Mouse (Mus musculus) v-Abl transformed pro-B cells (cell line): ENCODE data around the gene Mrvi1.
"Not testable (repeated sequence)": the region's sequence is repeated elsewhere in the genome, so short reads cannot be mapped to it uniquely, and the experiment has no call there.

Experiments
- in situ Hi-C, 2 experiments: fragments of 400-800 bp; cut with MboI; formaldehyde crosslinking; loops; one replicate each; pipeline ENCODE4 v1.15.1; 2025; ENCODE audit not compliant: unreplicated experiment in 2 of 2

Gene Mrvi1

GRCm38 (mm10) chr7:110895772-110896171, 86.5 kb downstream of the Mrvi1 start:
- in situ Hi-C loops, result not testable (repeated sequence)

GRCm38 (mm10) chr7:110894673-110895072, 87.6 kb downstream of the Mrvi1 start:
- in situ Hi-C loops, result no loop called here

GRCm38 (mm10) chr7:110893943-110894610, 88.2 kb downstream of the Mrvi1 start:
- in situ Hi-C loops, result no loop called here

GRCm38 (mm10) chr7:110891501-110891986, 90.7 kb downstream of the Mrvi1 start:
- in situ Hi-C loops, result no loop called here

GRCm38 (mm10) chr7:110881746-110882333, 100.4 kb downstream of the Mrvi1 start:
- in situ Hi-C loops, result no loop called here

GRCm38 (mm10) chr7:110878028-110878427, 104.2 kb downstream of the Mrvi1 start:
- in situ Hi-C loops, result no loop called here

- in situ Hi-C loops, result no loop called here
These were observed 105.3 kb downstream of the Mrvi1 start for GRCm38 (mm10) chr7:110876965-110877364.

- in situ Hi-C loops, result no loop called here
These were observed 113.5 kb downstream of the Mrvi1 start for GRCm38 (mm10) chr7:110868807-110869206.

- in situ Hi-C loops, result no loop called here
These were observed 115.1 kb downstream of the Mrvi1 start for GRCm38 (mm10) chr7:110867116-110867515.

- in situ Hi-C loops, result no loop called here
These were observed 116.2 kb downstream of the Mrvi1 start for GRCm38 (mm10) chr7:110866021-110866420.

GRCm38 (mm10) chr7:110865570-110865969, 116.7 kb downstream of the Mrvi1 start:
- in situ Hi-C loops, result no loop called here

- in situ Hi-C loops, result no loop called here
These were observed 117.2 kb downstream of the Mrvi1 start for GRCm38 (mm10) chr7:110865038-110865437.

GRCm38 (mm10) chr7:110862751-110863289, 119.4 kb downstream of the Mrvi1 start, which contains the start of gene Lyve1:
Lyve1 (minus strand) TSS chr7:110863239.
- in situ Hi-C loops, result no loop called here

GRCm38 (mm10) chr7:110860129-110860528, 122.1 kb downstream of the Mrvi1 start:
- in situ Hi-C loops, result no loop called here

GRCm38 (mm10) chr7:110855604-110856003, 126.7 kb downstream of the Mrvi1 start:
- in situ Hi-C loops, result no loop called here

- in situ Hi-C loops, result no loop called here
These were observed 127.2 kb downstream of the Mrvi1 start for GRCm38 (mm10) chr7:110854927-110855546.

GRCm38 (mm10) chr7:110854519-110854918, 127.7 kb downstream of the Mrvi1 start:
- in situ Hi-C loops, result no loop called here

GRCm38 (mm10) chr7:110853611-110854010, 128.7 kb downstream of the Mrvi1 start:
- in situ Hi-C loops, result no loop called here

GRCm38 (mm10) chr7:110851541-110852203, 130.6 kb downstream of the Mrvi1 start:
- in situ Hi-C loops, result no loop called here

GRCm38 (mm10) chr7:110848371-110848770, 133.9 kb downstream of the Mrvi1 start:
- in situ Hi-C loops, result no loop called here

GRCm38 (mm10) chr7:110847321-110847720, 134.9 kb downstream of the Mrvi1 start:
- in situ Hi-C loops, result no loop called here
